Mouse (Mus musculus): ENCODE measurements around the gene Gm49366. TPM values are rescaled to one million over a fixed set of nuclear protein-coding genes. Genes with fewer than 3 reads are reported as not detected.
"Not testable (repeated sequence)": the region's sequence is repeated elsewhere in the genome, so short reads cannot be mapped to it uniquely, and the experiment has no call there.

Gm49366 gene
- polyA plus RNA-seq, 1 experiment from 2014 or later = not detected

DNA sequence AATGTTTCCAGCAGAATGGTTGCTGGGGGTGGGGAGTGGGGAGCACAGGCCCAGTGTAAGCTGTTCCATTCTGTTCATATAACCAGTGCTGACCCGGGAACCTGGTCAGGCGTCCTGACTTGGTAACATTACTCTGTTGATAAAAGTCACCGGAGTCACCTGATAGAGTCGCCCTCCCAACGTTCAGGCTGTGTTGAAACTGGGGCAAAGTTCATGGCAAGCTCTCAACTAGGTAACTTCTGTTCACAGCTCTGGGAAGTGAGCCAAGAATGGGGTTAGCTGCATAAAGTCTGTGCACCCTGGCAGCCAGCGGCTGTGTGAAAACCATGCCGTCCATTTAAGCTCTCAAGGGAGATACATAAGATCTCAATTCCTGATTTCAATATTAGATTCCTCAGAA is 18.2 kb upstream of the Gm49366 start:
- 0 out of 2 replicates have a peak overlapping the region, but pooled peaks have one; percentile 27 for H3K4me2 ChIP-seq (ENCODE audit: low read length)
- WGBS = under 1% methylated on average over 7 of the region's 7 CpGs
- not testable (repeated sequence) for H3K4me3 ChIP-seq (ENCODE audit: control insufficient read depth in 1 of 2, insufficient read depth in 1 of 2, low read depth in 1 of 2, low read length in 2 of 2); H3K36me3 ChIP-seq (ENCODE audit: control insufficient read depth, insufficient read depth, low read length); H3K27me3 ChIP-seq (ENCODE audit: control insufficient read depth, insufficient read depth, low read length); H3K4me1 ChIP-seq (ENCODE audit: control insufficient read depth in 2 of 2, insufficient read depth in 2 of 2, low read length in 2 of 2); H3K9ac ChIP-seq (ENCODE audit: low read length); H3K9me3 ChIP-seq (ENCODE audit: control insufficient read depth, low read length)
- peak; percentile 80 for ATAC-seq (ENCODE audit: insufficient number of reproducible peaks, insufficient read depth, low FRiP score, low read depth)
- peak overlapping the region; percentile 14 to 19; a peak in 1 of 4 replicates for H3K27ac ChIP-seq (replicated peaks in 1 of 2; ENCODE audit: control insufficient read depth in 1 of 2, insufficient read depth in 1 of 2, low read depth in 2 of 2, low read length in 2 of 2)

DNA sequence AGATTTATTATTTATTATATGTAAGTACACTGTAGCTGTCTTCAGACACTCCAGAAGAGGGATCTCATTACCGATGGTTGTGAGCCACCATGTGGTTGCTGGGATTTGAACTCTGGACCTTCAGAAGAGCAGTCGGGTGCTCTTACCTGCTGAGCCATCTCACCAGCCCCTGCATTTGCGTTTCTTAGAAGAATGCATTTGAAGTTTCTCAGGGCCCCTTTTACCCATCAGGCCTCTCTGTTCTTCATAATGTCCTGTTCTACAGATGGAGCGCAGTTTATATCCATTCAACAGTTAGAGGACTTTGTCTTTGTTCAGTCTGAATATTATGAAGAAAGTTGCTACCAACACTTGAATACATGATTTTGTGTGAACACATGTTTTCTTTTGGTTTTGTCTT is 16.5 kb upstream of the Gm49366 start:
- not testable (repeated sequence) for H3K4me2 ChIP-seq (ENCODE audit: low read length); H3K27ac ChIP-seq (replicated peaks in 1 of 2; ENCODE audit: control insufficient read depth in 1 of 2, insufficient read depth in 1 of 2, low read depth in 2 of 2, low read length in 2 of 2); H3K9ac ChIP-seq (ENCODE audit: low read length); H3K36me3 ChIP-seq (ENCODE audit: control insufficient read depth, insufficient read depth, low read length); H3K27me3 ChIP-seq (ENCODE audit: control insufficient read depth, insufficient read depth, low read length); ATAC-seq (ENCODE audit: insufficient number of reproducible peaks, insufficient read depth, low FRiP score, low read depth); H3K9me3 ChIP-seq (ENCODE audit: control insufficient read depth, low read length); H3K4me3 ChIP-seq (ENCODE audit: control insufficient read depth in 1 of 2, insufficient read depth in 1 of 2, low read depth in 1 of 2, low read length in 2 of 2); H3K4me1 ChIP-seq (ENCODE audit: control insufficient read depth in 2 of 2, insufficient read depth in 2 of 2, low read length in 2 of 2)
- 93% methylated on average over 4 of the region's 4 CpGs for WGBS

DNA sequence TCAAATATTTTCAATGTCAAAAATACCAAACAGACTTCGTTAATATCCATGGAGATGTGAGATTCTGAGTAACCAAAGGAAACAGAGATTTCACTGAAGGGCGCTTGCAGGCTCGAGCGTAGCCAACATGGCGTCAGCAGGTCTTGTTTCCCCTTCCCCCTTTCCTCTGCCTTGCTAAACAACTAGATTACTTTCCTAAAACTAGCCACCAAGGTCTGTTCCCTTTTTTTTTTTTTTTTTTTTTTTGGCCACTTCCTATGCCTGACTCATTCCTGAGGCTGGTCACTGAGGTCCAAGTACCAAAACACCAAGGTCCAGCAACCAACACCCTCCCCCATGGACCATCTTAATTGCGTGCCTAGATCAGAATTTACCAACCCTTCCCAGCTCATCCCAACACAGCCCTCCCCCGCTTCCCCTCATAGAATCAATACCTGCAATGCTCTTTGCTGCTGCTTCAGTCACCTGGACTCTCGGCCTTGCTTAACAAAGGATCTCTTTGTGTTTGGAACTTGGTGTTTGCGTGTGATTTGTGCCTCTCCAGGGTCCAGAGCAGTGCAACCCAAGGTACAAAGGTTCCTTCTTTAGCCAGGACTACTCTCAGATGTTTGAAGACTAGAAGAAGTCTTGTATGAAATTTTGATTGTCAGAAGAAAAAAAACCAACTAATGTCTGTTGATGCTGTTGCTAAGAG is 15.5 kb upstream of the Gm49366 start:
- no peaks in the 10 kb centered on the region for H3K9me3 ChIP-seq (ENCODE audit: control insufficient read depth, low read length)
- 85% methylated on average over 9 of the region's 9 CpGs for WGBS
- no peak overlapping the region for H3K4me3 ChIP-seq (ENCODE audit: control insufficient read depth in 1 of 2, insufficient read depth in 1 of 2, low read depth in 1 of 2, low read length in 2 of 2)
- no peaks in the 10 kb centered on the region for H3K36me3 ChIP-seq (ENCODE audit: control insufficient read depth, insufficient read depth, low read length)
- no peak overlapping the region for H3K9ac ChIP-seq (ENCODE audit: low read length)
- peaks cover 7 to 8% of the 10 kb centered on the region in 2 experiments; a peak in 3 of 4 replicates for H3K4me1 ChIP-seq (ENCODE audit: control insufficient read depth in 2 of 2, insufficient read depth in 2 of 2, low read length in 2 of 2)
- ATAC-seq (ENCODE audit: insufficient number of reproducible peaks, insufficient read depth, low FRiP score, low read depth) = no peak
- H3K27ac ChIP-seq (replicated peaks in 1 of 2; ENCODE audit: control insufficient read depth in 1 of 2, insufficient read depth in 1 of 2, low read depth in 2 of 2, low read length in 2 of 2) = no peak overlapping the region
- no peak overlapping the region for H3K4me2 ChIP-seq (ENCODE audit: low read length)
- no peaks in the 10 kb centered on the region for H3K27me3 ChIP-seq (ENCODE audit: control insufficient read depth, insufficient read depth, low read length)

DNA sequence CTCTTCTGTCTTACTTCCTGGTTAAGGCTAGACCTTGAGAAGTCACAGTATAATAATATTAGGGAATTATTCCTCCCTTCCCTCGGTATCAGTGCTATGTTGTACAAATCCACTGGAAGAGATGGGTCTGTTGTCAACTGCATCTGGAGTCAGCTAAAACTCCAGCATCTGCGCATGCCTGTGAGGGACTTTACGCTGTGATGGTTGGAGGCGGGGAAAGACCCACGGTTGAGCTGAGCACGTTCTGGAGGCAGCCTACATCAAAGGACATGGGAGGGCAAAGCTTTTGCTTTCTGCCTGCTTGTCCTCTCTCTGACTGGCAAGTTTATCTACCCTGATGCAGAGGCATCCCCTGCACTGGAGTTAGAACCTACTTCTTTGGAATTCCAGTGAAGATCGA is 12.8 kb upstream of the Gm49366 start:
- H3K27ac ChIP-seq (replicated peaks in 1 of 2; ENCODE audit: control insufficient read depth in 1 of 2, insufficient read depth in 1 of 2, low read depth in 2 of 2, low read length in 2 of 2) = no peak overlapping the region
- H3K36me3 ChIP-seq (ENCODE audit: control insufficient read depth, insufficient read depth, low read length) = no peaks in the 10 kb centered on the region
- H3K9ac ChIP-seq (ENCODE audit: low read length) = no peak overlapping the region
- H3K27me3 ChIP-seq (ENCODE audit: control insufficient read depth, insufficient read depth, low read length) = no peaks in the 10 kb centered on the region
- no peak for ATAC-seq (ENCODE audit: insufficient number of reproducible peaks, insufficient read depth, low FRiP score, low read depth)
- 79% methylated on average over 7 of the region's 7 CpGs for WGBS
- no peak overlapping the region for H3K4me3 ChIP-seq (ENCODE audit: control insufficient read depth in 1 of 2, insufficient read depth in 1 of 2, low read depth in 1 of 2, low read length in 2 of 2)
- no peaks in the 10 kb centered on the region for H3K9me3 ChIP-seq (ENCODE audit: control insufficient read depth, low read length)
- H3K4me2 ChIP-seq (ENCODE audit: low read length) = no peak overlapping the region
- H3K4me1 ChIP-seq (ENCODE audit: control insufficient read depth in 2 of 2, insufficient read depth in 2 of 2, low read length in 2 of 2) = peaks cover 3 to 8% of the 10 kb centered on the region in 2 experiments; a peak in 2 of 4 replicates

DNA sequence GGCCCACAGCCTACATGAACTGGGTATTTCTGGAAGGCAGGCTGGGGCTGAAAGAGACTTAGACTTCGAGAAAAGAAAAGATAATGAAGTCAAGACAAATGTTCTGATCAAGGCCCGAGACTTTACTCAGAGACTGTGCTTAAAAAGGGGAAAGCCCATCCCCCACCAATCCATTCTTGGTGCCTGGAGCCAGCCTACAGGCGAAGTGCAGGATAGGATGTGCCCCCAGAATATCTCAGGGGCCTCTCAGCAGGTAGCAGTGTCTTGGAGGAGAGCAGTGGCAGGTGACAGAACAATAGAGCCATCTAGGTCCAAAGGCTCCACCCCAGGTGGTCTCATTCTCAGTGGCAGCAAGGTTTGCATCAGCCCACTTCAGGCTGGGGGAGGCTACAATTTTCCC is 10.4 kb upstream of the Gm49366 start:
- H3K36me3 ChIP-seq (ENCODE audit: control insufficient read depth, insufficient read depth, low read length); H3K4me3 ChIP-seq (ENCODE audit: control insufficient read depth in 1 of 2, insufficient read depth in 1 of 2, low read depth in 1 of 2, low read length in 2 of 2); H3K4me2 ChIP-seq (ENCODE audit: low read length); ATAC-seq (ENCODE audit: insufficient number of reproducible peaks, insufficient read depth, low FRiP score, low read depth); H3K4me1 ChIP-seq (ENCODE audit: control insufficient read depth in 2 of 2, insufficient read depth in 2 of 2, low read length in 2 of 2); H3K9me3 ChIP-seq (ENCODE audit: control insufficient read depth, low read length); H3K9ac ChIP-seq (ENCODE audit: low read length); H3K27ac ChIP-seq (replicated peaks in 1 of 2; ENCODE audit: control insufficient read depth in 1 of 2, insufficient read depth in 1 of 2, low read depth in 2 of 2, low read length in 2 of 2); H3K27me3 ChIP-seq (ENCODE audit: control insufficient read depth, insufficient read depth, low read length): not testable (repeated sequence)
- 67% methylated on average over 3 of the region's 3 CpGs for WGBS

DNA sequence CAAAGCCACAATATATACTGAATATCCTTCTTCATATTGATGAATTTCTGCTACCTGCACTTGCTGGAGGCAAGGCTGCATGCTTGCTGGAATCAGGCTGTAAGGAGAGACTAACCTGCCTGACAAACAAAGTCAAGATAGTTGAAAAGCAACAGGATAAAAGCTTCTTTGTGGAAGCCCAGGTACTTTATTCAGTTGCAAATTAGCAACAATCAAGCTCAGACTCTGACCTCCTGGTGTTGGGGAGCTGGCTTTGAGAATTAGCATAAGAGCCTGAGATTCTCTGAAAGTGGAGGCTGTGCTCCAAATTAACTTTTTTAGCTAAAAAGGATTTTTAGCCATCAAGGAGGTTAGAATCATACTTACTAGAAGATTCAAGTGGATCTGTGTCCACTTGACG is 9.7 kb upstream of the Gm49366 start:
- H3K4me3 ChIP-seq (ENCODE audit: control insufficient read depth in 1 of 2, insufficient read depth in 1 of 2, low read depth in 1 of 2, low read length in 2 of 2); H3K4me1 ChIP-seq (ENCODE audit: control insufficient read depth in 2 of 2, insufficient read depth in 2 of 2, low read length in 2 of 2); ATAC-seq (ENCODE audit: insufficient number of reproducible peaks, insufficient read depth, low FRiP score, low read depth); H3K4me2 ChIP-seq (ENCODE audit: low read length); H3K9me3 ChIP-seq (ENCODE audit: control insufficient read depth, low read length); H3K27me3 ChIP-seq (ENCODE audit: control insufficient read depth, insufficient read depth, low read length); H3K9ac ChIP-seq (ENCODE audit: low read length); H3K27ac ChIP-seq (replicated peaks in 1 of 2; ENCODE audit: control insufficient read depth in 1 of 2, insufficient read depth in 1 of 2, low read depth in 2 of 2, low read length in 2 of 2); H3K36me3 ChIP-seq (ENCODE audit: control insufficient read depth, insufficient read depth, low read length): not testable (repeated sequence)
- 94% methylated on average over 1 of the region's 1 CpGs for WGBS

DNA sequence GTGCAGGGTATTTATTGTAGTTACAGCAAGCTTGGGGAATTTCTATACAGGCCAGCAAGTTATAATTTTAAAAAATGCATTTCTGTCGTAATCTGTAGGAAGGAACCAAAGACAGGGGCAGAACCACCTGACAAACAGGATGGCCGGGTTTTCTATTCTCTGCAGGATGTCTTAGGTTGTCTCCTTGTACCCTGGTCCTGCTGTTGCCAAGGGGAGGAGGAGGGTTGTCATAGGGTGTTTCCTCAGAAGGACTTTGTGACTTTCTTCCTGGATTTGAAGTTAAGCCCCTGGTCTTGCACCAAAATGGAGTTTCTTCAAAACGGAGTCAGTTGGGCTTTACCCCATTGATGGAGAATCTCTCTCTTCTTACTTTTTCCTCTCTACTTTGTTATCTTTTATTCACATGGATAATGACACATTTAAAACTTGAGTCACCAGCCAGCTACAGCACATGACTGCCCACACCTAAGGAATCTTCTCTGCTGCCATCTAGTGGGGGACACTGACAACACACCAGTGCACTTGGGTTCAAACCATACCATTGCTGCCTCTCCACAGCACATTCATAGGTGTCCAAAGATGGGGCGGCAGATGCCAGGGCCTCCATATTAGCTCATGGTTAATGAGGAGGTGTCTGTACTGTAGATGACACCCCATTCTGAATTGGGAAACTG is 7.9 kb upstream of the Gm49366 start:
- no peaks in the 10 kb centered on the region for H3K27me3 ChIP-seq (ENCODE audit: control insufficient read depth, insufficient read depth, low read length)
- ATAC-seq (ENCODE audit: insufficient number of reproducible peaks, insufficient read depth, low FRiP score, low read depth) = 0 out of 2 replicates have a peak, but pooled peaks have one; percentile 43
- H3K9ac ChIP-seq (ENCODE audit: low read length) = no peak overlapping the region
- peaks cover 3 to 6% of the 10 kb centered on the region in 2 experiments; a peak in 2 of 4 replicates for H3K4me1 ChIP-seq (ENCODE audit: control insufficient read depth in 2 of 2, insufficient read depth in 2 of 2, low read length in 2 of 2)
- no peaks in the 10 kb centered on the region for H3K36me3 ChIP-seq (ENCODE audit: control insufficient read depth, insufficient read depth, low read length)
- H3K27ac ChIP-seq (replicated peaks in 1 of 2; ENCODE audit: control insufficient read depth in 1 of 2, insufficient read depth in 1 of 2, low read depth in 2 of 2, low read length in 2 of 2) = no peak overlapping the region
- H3K9me3 ChIP-seq (ENCODE audit: control insufficient read depth, low read length) = no peaks in the 10 kb centered on the region
- 53% methylated on average over 4 of the region's 4 CpGs for WGBS
- H3K4me3 ChIP-seq (ENCODE audit: control insufficient read depth in 1 of 2, insufficient read depth in 1 of 2, low read depth in 1 of 2, low read length in 2 of 2) = no peak overlapping the region
- H3K4me2 ChIP-seq (ENCODE audit: low read length) = no peak overlapping the region

All from heart, embryonic 14.5 days (tissue).